Mouse (Mus musculus) stomach, embryonic 16.5 days (tissue): ENCODE results near the gene Plcb1. TPM values are rescaled to one million over a fixed set of nuclear protein-coding genes. Genes with fewer than 3 reads are reported as not detected.
A peak's percentile ranks its signal among the peaks of the same experiment; 100 is the strongest.

Experiments used
- ATAC-seq: fragments of 200-750 bp; cut with Nextera tagmentation; 2 replicates; pipeline ENCODE4 v1.8.0; 2017; ENCODE audit warnings: moderate number of reproducible peaks, moderate TSS enrichment; ENCODE audit not compliant: insufficient read depth, low FRiP score
- H3K27ac ChIP-seq: fragments of 300-500 bp; sonication (generic); 2 replicates; pipeline ENCODE4 v1.5.1; 2014; ENCODE audit warnings: low read length
- H3K27me3 ChIP-seq: fragments of 300-500 bp; sonication (generic); 2 replicates; pipeline ENCODE4 v1.6.1; 2014; ENCODE audit warnings: low read length, control low read depth, mixed read lengths; ENCODE audit not compliant: control insufficient read depth, insufficient read depth
- H3K36me3 ChIP-seq: fragments of 300-500 bp; sonication (generic); 2 replicates; pipeline ENCODE4 v1.6.1; 2014; ENCODE audit warnings: low read length; ENCODE audit not compliant: control insufficient read depth, insufficient read depth
- H3K4me1 ChIP-seq: fragments of 300-500 bp; sonication (generic); 2 replicates; pipeline ENCODE4 v1.6.1; 2014; ENCODE audit warnings: low read length, control low read depth, mixed read lengths; ENCODE audit not compliant: control insufficient read depth, insufficient read depth
- H3K4me2 ChIP-seq: fragments of 300-500 bp; sonication (generic); 2 replicates; pipeline ENCODE4 v1.6.1; 2014; ENCODE audit warnings: low read depth, low read length, mixed read lengths
- H3K4me3 ChIP-seq: fragments of 300-500 bp; sonication (generic); replicated peaks from 2 replicates; pipeline ENCODE4 v1.5.1; 2014; ENCODE audit warnings: mild to moderate bottlenecking, low read length
- H3K9ac ChIP-seq: fragments of 300-500 bp; sonication (generic); 2 replicates; pipeline ENCODE4 v1.6.1; 2014; ENCODE audit warnings: low read length
- H3K9me3 ChIP-seq: fragments of 300-500 bp; sonication (generic); replicated peaks from 2 replicates; pipeline ENCODE4 v1.6.1; 2016; ENCODE audit warnings: low read length, control low read depth; ENCODE audit not compliant: control insufficient read depth
- WGBS: fragments of 180-500 bp; shearing (Covaris S2); extraction: QIAGEN DNeasy Blood & Tissue Kit; methylation state at CpG from one replicate; pipeline ENCODE4 v1.1.7; 2014; 5-methylcytosine and 5-hydroxymethylcytosine counted together
- polyA plus RNA-seq: library from polyadenylated mRNA; unstranded; fragments of >200 nt; fragmentation: Nextera tagmentation; extraction: Ambion mirVana; gene quantifications from 2 replicates; pipeline ENCODE4 v1.2.1, GENCODE M21; 2015

Plcb1 gene
- polyA plus RNA-seq, 1 experiment from 2014 or later: 11.9 TPM

GRCm38 (mm10) chr2:135075375-135075774 is 289.5 kb downstream of the Plcb1 start:
- Histone ChIP-seq H3K4me2 (no peak overlapping the region), H3K27me3 (no peaks in the 10 kb centered on the region), H3K9me3 (no peaks in the 10 kb centered on the region), H3K4me1 (no peaks in the 10 kb centered on the region), H3K27ac (no peak overlapping the region), H3K36me3 (no peaks in the 10 kb centered on the region), H3K9ac (no peak overlapping the region), H3K4me3 (no peak overlapping the region)
- 76% methylated on average over 1 of the region's 1 CpGs for WGBS
- no peak for ATAC-seq

GRCm38 (mm10) chr2:135092588-135093162 is 306.8 kb downstream of the Plcb1 start:
- no peaks in the 10 kb centered on the region for H3K27me3 ChIP-seq
- H3K9ac ChIP-seq: no peak overlapping the region
- 58% methylated on average over 5 of the region's 5 CpGs for WGBS
- H3K27ac ChIP-seq: peak overlapping the region; percentile 70
- no peaks in the 10 kb centered on the region for H3K36me3 ChIP-seq
- H3K4me1 ChIP-seq: 0 out of 2 replicates have a peak, but pooled peaks cover 3% of the 10 kb centered on the region
- no peak overlapping the region for H3K4me3 ChIP-seq
- H3K4me2 ChIP-seq: no peak overlapping the region
- peak; percentile 80; the same call in 1 of the 2 replicates for ATAC-seq
- H3K9me3 ChIP-seq: no peaks in the 10 kb centered on the region

- H3K4me3 ChIP-seq: no peak overlapping the region
- H3K27ac ChIP-seq: no peak overlapping the region
- no peaks in the 10 kb centered on the region for H3K4me1 ChIP-seq
- no peaks in the 10 kb centered on the region for H3K9me3 ChIP-seq
- WGBS: 85% methylated on average over 4 of the region's 4 CpGs
- H3K36me3 ChIP-seq: no peaks in the 10 kb centered on the region
- H3K9ac ChIP-seq: no peak overlapping the region
- no peaks in the 10 kb centered on the region for H3K27me3 ChIP-seq
- H3K4me2 ChIP-seq: no peak overlapping the region
- ATAC-seq: no peak
Measured at GRCm38 (mm10) chr2:135101292-135101691, 315.4 kb downstream of the Plcb1 start.

GRCm38 (mm10) chr2:135101943-135102342 is 316.1 kb downstream of the Plcb1 start:
- Histone ChIP-seq H3K4me3 (no peak overlapping the region), H3K4me1 (no peaks in the 10 kb centered on the region), H3K4me2 (no peak overlapping the region), H3K9me3 (no peaks in the 10 kb centered on the region), H3K27me3 (no peaks in the 10 kb centered on the region), H3K36me3 (no peaks in the 10 kb centered on the region), H3K27ac (no peak overlapping the region), H3K9ac (no peak overlapping the region)
- no peak for ATAC-seq
- 71% methylated on average over 1 of the region's 1 CpGs for WGBS

- Histone ChIP-seq H3K36me3 (no peaks in the 10 kb centered on the region), H3K4me2 (no peak overlapping the region), H3K27ac (no peak overlapping the region), H3K27me3 (no peaks in the 10 kb centered on the region), H3K9ac (no peak overlapping the region), H3K9me3 (no peaks in the 10 kb centered on the region), H3K4me1 (no peaks in the 10 kb centered on the region), H3K4me3 (no peak overlapping the region)
- no peak for ATAC-seq
- whole genome bisulfite sequencing: 94% methylated on average over 4 of the region's 4 CpGs
Measured at GRCm38 (mm10) chr2:135106649-135107048, 320.8 kb downstream of the Plcb1 start.

- 69% methylated on average over 2 of the region's 2 CpGs for WGBS
- H3K27me3 ChIP-seq: no peaks in the 10 kb centered on the region
- no peak for ATAC-seq
Measured at GRCm38 (mm10) chr2:135108607-135109006, 322.7 kb downstream of the Plcb1 start.

GRCm38 (mm10) chr2:135114501-135115128 is 328.7 kb downstream of the Plcb1 start:
- Histone ChIP-seq H3K4me1 (no peaks in the 10 kb centered on the region), H3K4me3 (no peak overlapping the region), H3K4me2 (no peak overlapping the region), H3K27me3 (no peaks in the 10 kb centered on the region), H3K27ac (no peak overlapping the region), H3K36me3 (no peaks in the 10 kb centered on the region), H3K9ac (no peak overlapping the region), H3K9me3 (0 out of 2 replicates have a peak, but pooled peaks cover 4% of the 10 kb centered on the region)
- 93% methylated on average over 3 of the region's 3 CpGs for WGBS
- no peak for ATAC-seq

More at GRCm38 (mm10) chr2:135108607-135109006, 322.7 kb downstream of the Plcb1 start:
- Histone ChIP-seq H3K4me3 (no peak overlapping the region), H3K4me1 (no peaks in the 10 kb centered on the region), H3K9me3 (no peaks in the 10 kb centered on the region), H3K27ac (no peak overlapping the region), H3K4me2 (no peak overlapping the region), H3K36me3 (no peaks in the 10 kb centered on the region), H3K9ac (no peak overlapping the region)

- no peaks in the 10 kb centered on the region for H3K36me3 ChIP-seq
- no peak overlapping the region for H3K4me2 ChIP-seq
- WGBS: 80% methylated on average over 4 of the region's 4 CpGs
Measured at GRCm38 (mm10) chr2:135123057-135123456, 337.2 kb downstream of the Plcb1 start.

GRCm38 (mm10) chr2:135123695-135124343 is 338.0 kb downstream of the Plcb1 start:
- no peaks in the 10 kb centered on the region for H3K27me3 ChIP-seq
- H3K36me3 ChIP-seq: no peaks in the 10 kb centered on the region
- no peak overlapping the region for H3K4me3 ChIP-seq
- no peak; the same call in 1 of the 2 replicates for ATAC-seq
- H3K9me3 ChIP-seq: no peaks in the 10 kb centered on the region
- 65% methylated on average over 4 of the region's 4 CpGs for WGBS
- H3K4me1 ChIP-seq: no peaks in the 10 kb centered on the region
- H3K4me2 ChIP-seq: no peak overlapping the region
- no peak overlapping the region for H3K9ac ChIP-seq
- no peak overlapping the region for H3K27ac ChIP-seq

More at GRCm38 (mm10) chr2:135123057-135123456, 337.2 kb downstream of the Plcb1 start:
- Histone ChIP-seq H3K4me1 (no peaks in the 10 kb centered on the region), H3K27ac (no peak overlapping the region), H3K9ac (no peak overlapping the region), H3K9me3 (0 out of 2 replicates have a peak, but pooled peaks cover 4% of the 10 kb centered on the region), H3K4me3 (no peak overlapping the region), H3K27me3 (no peaks in the 10 kb centered on the region)
- ATAC-seq: no peak
